Mouse (Mus musculus) megakaryocyte, adult 5-6 weeks (primary cell): ENCODE results near the gene Akr1a1. TPM values are rescaled to one million over a fixed set of nuclear protein-coding genes. Genes with fewer than 3 reads are reported as not detected.
"Not testable (repeated sequence)": the region's sequence is repeated elsewhere in the genome, so short reads cannot be mapped to it uniquely, and the experiment has no call there.

ENCODE experiments used
- ATAC-seq: 2 replicates; pipeline ENCODE4 v1.8.0; 2016; ENCODE audit warnings: mild to moderate bottlenecking, inconsistent platforms; ENCODE audit not compliant: poor library complexity, severe bottlenecking
- total RNA-seq, 2 experiments: library from RNA; stranded (forward) in 1 of 2; stranded (reverse) in 1 of 2; fragments of 153-499, 151-499 nt in 1 of 2; fragments of 221-1000, 200-1000 nt in 1 of 2; gene quantifications; 2 replicates each; pipeline versions ENCODE4 v1.2.3 to v1.2.4; 2015 to 2017

Akr1a1 gene
- total RNA-seq (2015) (465 and 471 TPM in 2 replicates), total RNA-seq (2017) (733 and 897 TPM in 2 replicates)

DNA sequence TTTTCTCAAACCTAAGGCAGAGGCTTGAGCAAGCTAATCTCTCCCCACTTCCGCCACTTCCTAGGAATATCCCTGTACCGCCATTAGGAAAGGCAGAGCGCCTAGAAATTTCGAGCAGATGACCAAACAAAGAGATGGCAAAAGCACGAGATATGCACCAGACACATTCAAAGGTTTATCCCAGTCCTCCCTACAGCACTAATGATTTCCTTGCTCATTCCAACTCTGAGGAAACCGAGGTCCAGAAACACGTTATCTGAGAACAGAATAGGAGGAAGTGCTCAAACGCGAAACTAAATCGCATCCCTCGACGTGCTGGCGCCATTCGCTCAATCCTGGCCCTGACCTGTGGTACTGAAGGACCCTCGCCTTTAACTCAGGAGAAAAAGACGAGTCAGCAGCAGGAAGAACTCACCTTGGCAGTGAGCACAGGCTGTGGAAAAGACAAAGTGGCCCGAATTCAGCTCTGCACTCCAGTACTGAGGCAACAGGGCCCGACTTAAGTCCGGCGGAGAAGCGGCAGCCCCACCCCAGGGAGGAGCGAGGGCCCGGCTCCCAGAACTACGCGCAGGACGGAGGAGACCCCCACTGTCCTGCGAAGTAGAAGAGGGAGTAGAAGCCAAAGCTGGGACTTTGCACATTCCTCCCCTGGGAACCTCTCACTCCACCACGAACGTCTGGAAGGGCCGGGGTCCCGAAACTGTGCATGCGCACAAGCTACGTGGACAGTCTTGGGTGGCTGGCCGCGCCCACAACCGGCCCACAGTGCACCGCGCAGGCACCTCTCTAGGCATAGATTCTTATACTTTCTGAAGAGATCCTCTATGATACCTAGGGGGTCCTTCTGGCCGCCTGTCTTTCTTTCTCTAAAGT is at the start of gene Akr1a1:
Gene Akr1a1, minus strand, starts transcription at position 757 of the 873 bp plus-strand sequence.
- ATAC-seq = peak; percentile 90

- 0 out of 2 replicates have a peak, but pooled peaks have one; percentile 15 for ATAC-seq
Measured at GRCm38 (mm10) chr4:116700964-116701363, 49.5 kb upstream of the Akr1a1 start.

GRCm38 (mm10) chr4:116698693-116699342 is 47.3 kb upstream of the Akr1a1 start:
- no peak for ATAC-seq

DNA sequence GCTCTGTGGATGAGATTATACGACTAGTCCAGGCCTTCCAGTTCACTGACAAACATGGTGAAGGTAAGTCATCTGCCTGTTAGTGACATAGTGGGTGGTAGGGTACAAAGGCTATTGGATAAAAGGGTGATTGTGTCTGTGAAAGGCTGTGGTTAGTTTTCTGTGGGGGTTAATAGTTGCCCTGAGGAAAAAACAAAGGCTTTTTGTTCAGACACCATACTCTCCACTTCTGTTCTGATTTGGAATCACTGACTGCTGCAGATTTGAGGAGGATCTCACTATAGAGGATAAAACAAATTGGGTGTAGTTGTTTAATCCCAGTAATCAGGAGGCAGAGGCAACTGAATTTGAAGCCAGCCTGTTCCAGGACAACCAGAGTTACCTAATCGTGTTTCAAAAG is 42.3 kb upstream of the Akr1a1 start:
- ATAC-seq = no peak

DNA sequence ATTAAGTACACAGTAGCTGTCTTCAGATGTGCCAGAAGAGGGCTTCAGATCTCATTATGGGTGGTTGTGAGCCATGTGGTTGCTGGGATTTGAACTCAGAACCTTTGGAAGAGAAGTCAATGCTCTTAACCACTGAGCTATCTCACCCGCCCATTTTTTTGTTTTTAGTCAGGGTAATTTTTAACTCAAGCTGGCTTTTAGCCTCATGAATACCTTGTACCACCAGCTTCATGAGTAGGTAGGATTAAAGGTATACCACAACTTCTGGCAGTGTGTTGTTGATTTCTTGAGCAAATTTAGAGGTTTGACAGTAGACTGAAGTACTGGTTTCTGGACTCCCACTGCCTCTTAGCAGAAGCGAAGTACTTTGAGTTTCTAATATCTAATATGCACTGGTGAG is 40.7 kb upstream of the Akr1a1 start:
- ATAC-seq = no peak

- no peak for ATAC-seq
Measured at GRCm38 (mm10) chr4:116689309-116689876, 37.9 kb upstream of the Akr1a1 start.

DNA sequence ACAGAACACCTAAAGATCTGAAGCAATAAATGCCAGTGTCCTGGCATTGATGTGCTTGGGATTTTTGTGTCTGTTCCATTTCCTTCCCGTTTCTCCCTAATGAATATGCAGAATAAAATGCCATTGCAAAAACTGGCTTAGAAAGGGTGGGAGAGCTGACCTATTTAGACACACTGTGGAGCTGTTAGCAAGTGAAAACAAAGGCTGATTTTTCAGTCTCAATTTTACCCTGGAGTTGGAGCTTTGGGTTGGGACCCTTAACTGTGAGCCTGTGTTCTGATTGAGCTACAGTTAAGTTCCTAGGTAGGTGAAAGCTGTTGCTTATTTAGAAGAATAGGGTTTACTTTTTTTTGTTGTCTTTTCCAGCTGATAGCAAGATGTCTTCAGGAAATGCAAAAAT is 35.6 kb upstream of the Akr1a1 start:
- no peak for ATAC-seq

DNA sequence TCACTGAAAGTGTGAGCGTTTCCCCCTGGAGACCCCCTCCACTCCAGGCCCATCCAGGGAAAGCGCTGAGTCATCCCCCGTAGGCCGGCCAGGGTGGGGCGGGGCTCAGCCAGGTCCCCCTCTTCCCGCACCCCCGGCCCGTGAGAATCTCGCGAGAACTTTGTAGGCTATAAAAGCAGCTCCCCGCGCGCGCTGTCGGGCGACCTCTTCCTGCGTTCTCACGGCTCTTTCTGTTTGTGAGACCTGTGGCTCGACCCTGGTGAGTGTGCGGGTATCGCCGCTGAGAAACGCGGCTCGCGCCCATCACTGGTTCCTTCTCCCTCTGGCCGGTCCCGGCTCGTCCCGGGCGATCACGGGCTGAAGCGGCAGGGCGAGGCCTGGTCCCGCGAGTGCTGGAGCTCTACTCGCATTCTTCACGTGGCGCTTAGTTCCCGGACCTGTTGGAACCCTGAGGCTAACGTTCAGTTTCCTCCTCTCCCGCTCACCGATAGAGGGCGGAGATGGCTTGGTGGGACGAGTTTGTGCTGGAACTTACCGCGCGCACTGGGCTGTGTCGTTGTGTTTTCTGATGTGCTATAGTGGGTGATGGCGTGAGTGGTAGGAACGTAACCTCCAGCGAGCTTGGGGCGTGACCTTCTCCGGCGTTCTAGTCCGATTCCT is 34.1 kb upstream of the Akr1a1 start, which contains the start of gene Prdx1:
Gene Prdx1, plus strand, starts transcription at position 143 of the 660 bp plus-strand sequence.
- ATAC-seq = peak; percentile 91

DNA sequence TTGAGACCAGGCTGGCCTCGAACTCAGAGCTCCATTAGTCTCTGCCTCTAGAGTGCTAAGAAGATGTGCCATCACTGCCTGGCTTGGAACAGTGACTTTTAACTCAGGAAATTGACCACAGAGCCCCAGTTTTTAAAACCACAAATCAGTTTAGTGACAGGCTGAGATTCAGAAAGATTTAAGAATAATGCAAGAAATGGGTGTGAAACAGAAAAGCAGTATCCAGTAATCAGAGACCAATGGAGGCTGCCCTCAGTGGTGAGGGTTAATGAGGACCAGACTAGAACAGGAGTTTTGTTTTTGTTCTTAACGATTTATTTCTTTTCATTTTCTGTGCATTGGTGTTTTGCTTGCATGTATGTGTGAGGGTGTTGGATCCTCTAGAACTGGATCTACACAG is 33.2 kb upstream of the Akr1a1 start:
- no peak for ATAC-seq

DNA sequence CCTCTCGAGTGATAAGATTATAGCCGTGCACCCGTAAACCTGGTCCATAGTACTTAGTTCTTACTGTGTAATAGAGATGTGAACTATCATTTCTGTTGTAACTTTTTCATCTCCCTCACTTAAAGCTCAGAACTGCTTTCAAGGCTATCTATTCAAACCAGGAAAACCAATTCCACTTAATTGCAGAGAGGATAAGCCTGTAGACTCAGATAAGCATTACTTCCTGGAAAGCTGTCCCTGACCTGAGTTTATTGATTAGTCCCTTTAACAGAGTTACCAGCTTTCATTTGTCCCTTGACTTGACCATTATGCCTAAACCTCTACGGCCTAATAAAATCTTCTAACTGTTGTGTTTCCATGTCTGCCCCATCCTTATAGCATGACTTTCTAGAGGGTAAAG is 32.5 kb upstream of the Akr1a1 start:
- no peak for ATAC-seq

DNA sequence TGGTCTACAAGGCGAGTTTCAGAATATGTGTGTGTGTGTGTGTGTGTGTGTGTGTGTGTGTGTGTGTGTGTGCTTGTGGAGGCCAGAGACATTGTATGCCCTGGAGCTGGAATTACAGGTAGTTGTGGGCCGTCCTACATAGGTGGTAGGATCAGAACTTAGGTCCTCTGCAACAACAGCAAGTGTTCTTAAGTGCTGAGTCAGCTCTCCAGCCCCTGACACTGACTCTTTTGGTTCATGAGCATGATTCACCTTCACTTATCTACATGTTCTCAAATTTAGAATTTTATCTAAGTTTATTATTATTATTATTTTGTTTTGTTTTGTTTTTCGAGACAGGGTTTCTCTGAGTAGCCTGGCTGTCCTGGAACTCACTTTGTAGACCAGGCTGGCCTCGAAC is 29.0 kb upstream of the Akr1a1 start:
- ATAC-seq = not testable (repeated sequence)

DNA sequence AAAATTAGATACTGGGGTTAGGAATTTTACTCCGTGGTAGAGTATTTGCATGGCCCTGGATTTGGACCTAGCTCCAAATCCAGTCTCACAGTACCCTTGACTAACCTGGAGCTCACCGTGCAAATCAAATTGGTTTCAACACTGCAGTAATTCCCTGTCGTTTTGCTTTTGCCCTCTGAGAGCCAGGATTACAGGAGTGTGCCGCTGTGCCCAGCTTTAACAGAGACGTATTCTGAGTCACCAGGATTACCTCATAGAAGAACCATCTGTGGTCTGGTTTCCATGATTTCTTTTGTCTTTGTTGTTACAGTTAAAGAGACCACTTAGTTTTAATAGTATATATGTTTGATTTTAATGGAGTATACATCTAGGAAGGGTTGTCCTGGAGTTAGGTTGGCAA is 27.7 kb upstream of the Akr1a1 start:
- no peak for ATAC-seq

- ATAC-seq = no peak
Measured at GRCm38 (mm10) chr4:116677808-116678207, 26.3 kb upstream of the Akr1a1 start.

DNA sequence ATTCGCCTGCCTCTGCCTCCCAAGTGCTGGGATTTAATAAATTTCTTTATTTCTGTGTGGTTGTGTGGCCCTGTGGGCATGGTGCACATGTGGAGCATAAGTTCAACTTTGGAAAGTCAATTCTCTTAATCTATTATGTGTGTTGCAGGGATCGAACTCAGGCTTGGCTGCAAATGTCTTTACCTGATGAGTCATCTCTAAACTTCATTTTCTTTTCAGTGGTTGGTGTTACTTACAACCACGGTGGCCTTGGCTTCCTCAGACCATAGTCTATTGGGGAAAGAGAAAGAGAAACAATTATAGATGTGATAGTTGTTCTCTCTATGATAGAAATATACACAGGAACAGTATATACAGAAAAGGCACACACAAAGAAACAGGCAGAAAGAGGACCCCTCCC is 24.5 kb upstream of the Akr1a1 start:
- ATAC-seq = no peak

DNA sequence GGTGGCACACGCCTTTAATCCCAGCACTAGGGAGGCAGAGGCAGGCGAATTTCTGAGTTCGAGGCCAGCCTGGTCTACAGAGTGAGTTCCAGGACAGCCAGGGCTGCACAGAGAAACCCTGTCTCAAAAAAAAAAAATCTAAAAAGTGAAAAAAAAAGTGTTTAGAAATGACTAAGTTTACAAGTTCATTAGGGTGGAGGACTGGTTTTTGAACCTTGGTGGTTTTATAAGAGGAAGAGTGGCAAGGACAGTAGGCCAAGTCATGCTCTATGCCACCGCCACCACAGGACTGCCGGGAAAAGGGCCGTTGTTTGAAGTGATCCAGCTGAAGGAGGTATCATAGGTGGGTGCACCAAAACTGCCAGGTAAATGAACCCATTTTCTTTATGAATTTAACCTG is 23.3 kb upstream of the Akr1a1 start:
- ATAC-seq = not testable (repeated sequence)

DNA sequence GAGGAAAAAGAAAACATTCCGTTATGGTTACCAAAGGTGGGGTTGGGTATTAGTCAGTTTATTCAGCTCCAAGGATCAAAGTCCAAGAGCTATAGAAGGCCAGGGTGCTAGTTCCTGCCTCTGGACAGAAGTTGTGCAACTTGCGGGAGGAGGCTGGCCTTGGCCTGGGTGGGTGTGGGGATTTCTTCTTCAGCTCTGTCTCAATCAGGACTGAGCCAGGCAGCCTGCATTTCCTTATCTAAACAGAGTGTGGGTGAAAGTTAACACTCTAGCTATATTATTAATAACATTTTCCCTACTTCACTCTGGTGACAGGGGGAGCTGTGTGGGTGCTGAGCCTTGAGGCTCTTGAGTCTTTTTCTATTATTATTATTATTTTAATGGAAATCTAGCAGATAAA is 21.3 kb upstream of the Akr1a1 start:
- peak; percentile 90 for ATAC-seq

- no peak for ATAC-seq
Measured at GRCm38 (mm10) chr4:116669291-116669690, 17.8 kb upstream of the Akr1a1 start.

DNA sequence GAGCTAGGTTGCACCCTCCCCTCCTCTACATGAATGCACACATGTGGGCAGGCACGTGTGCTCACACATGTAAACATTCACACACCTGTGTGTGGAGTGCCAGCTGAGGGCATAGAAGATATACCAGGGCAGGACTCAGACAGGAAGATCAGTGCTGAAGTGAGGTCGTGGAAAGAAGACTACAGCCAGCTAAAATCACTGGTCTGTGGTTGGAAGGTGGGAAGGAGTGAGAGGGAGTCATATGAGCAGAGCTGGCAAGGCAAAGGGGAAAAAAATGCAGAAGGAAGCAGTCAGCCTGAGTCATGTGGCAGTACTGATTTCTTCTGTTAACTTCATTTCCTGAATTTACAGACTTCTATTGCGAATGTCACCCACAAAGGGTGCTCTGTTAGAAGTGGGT is 16.7 kb upstream of the Akr1a1 start:
- peak; percentile 87 for ATAC-seq

DNA sequence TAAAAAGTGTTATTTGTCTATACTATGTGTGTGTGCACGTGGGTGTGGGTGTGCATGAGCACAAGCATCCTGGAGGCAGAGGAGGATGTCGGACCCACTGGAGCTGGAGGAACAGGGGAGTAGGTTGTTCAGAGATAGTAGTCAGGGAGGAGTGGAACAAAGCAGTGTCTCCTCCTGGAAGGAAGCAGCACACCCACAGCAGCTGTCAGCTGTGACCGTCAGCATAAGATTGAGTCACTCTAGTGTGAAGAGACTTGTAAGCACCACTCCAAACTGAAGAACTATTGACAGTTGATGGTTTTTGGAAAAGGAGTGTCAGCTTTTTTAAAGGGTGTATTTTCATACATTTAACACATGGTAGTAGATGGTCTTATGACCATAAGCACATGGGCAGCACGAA is 15.1 kb upstream of the Akr1a1 start:
- ATAC-seq = no peak

GRCm38 (mm10) chr4:116661998-116662397 is 10.5 kb upstream of the Akr1a1 start:
- no peak for ATAC-seq

- ATAC-seq = no peak
Measured at GRCm38 (mm10) chr4:116660829-116661228, 9.3 kb upstream of the Akr1a1 start.
